Mouse (Mus musculus): ENCODE results near the gene Cst6.

GRCm38 (mm10) chr19:5300588-5300987 is 48.8 kb downstream of the Cst6 start:
- TF ChIP-seq POLR2A (IDR thresholded peaks at IDR 0.05; ENCODE audit: borderline replicate concordance, control insufficient read depth, low read depth, low read length) = no peak
- TF ChIP-seq CTCF (IDR thresholded peaks at IDR 0.05; ENCODE audit: control insufficient read depth, insufficient read depth, low read length) = no peak

Data from bone marrow, adult 2 months (tissue).